Mouse (Mus musculus) lung, postnatal 0 days (tissue): ENCODE measurements around the gene Psg27. TPM values are rescaled to one million over a fixed set of nuclear protein-coding genes. Genes with fewer than 3 reads are reported as not detected.
"Not testable (repeated sequence)": the region's sequence is repeated elsewhere in the genome, so short reads cannot be mapped to it uniquely, and the experiment has no call there.

Experiments used
- ATAC-seq: fragments of 200-750 bp; cut with Nextera tagmentation; 2 replicates; pipeline ENCODE4 v1.8.0; 2017; ENCODE audit warnings: moderate library complexity
- DNase-seq: peaks from one replicate; pipeline ENCODE4 v3.0.0-alpha.2; 2016; ENCODE audit warnings: low spot score
- H3K27ac ChIP-seq: fragments of 300-500 bp; sonication (generic); 2 replicates; pipeline ENCODE4 v1.5.1; 2014; ENCODE audit warnings: antibody characterized with exemption, mild to moderate bottlenecking, low read length, mixed read lengths
- H3K27me3 ChIP-seq: fragments of 300-500 bp; sonication (generic); replicated peaks from 2 replicates; pipeline ENCODE4 v1.6.1; 2014; ENCODE audit warnings: low read length, mixed read lengths; ENCODE audit not compliant: insufficient read depth
- H3K36me3 ChIP-seq: fragments of 300-500 bp; sonication (generic); 2 replicates; pipeline ENCODE4 v1.6.1; 2014; ENCODE audit warnings: low read length, mixed read lengths; ENCODE audit not compliant: insufficient read depth
- H3K4me1 ChIP-seq: fragments of 300-500 bp; sonication (generic); 2 replicates; pipeline ENCODE4 v1.6.1; 2014; ENCODE audit warnings: antibody characterized with exemption, low read depth, low read length, mixed read lengths; ENCODE audit not compliant: insufficient read depth
- H3K4me2 ChIP-seq: fragments of 300-500 bp; sonication (generic); replicated peaks from 2 replicates; pipeline ENCODE4 v1.6.1; 2014; ENCODE audit warnings: low read depth, mild to moderate bottlenecking, low read length, moderate library complexity, mixed read lengths
- H3K4me3 ChIP-seq: fragments of 300-500 bp; sonication (generic); 2 replicates; pipeline ENCODE4 v1.5.1; 2014; ENCODE audit warnings: low read depth, low read length
- H3K9ac ChIP-seq: fragments of 300-500 bp; sonication (generic); replicated peaks from 2 replicates; pipeline ENCODE4 v1.6.1; 2014; ENCODE audit warnings: low read depth, mild to moderate bottlenecking
- H3K9me3 ChIP-seq: fragments of 300-500 bp; sonication (generic); 2 replicates; pipeline ENCODE4 v1.6.1; 2016; ENCODE audit warnings: low read length, mixed read lengths
- CTCF ChIP-seq: IDR thresholded peaks from 2 replicates; pipeline ENCODE4 v1.5.1; 2016; ENCODE audit warnings: antibody characterized with exemption, mild to moderate bottlenecking
- EP300 ChIP-seq: IDR thresholded peaks from 2 replicates; pipeline ENCODE4 v1.6.1; 2016; ENCODE audit warnings: antibody characterized with exemption, mild to moderate bottlenecking, control low read depth
- WGBS: fragments of 180-500 bp; shearing (Covaris S2); extraction: QIAGEN DNeasy Blood & Tissue Kit; methylation state at CpG from one replicate; pipeline ENCODE4 v1.1.7; 2014; 5-methylcytosine and 5-hydroxymethylcytosine counted together
- polyA plus RNA-seq: library from polyadenylated mRNA; unstranded; fragments of >200 nt; fragmentation: Nextera tagmentation; extraction: Ambion mirVana; gene quantifications from 2 replicates; pipeline ENCODE4 v1.2.1, GENCODE M21; 2015

Psg27 gene
- not detected in 2 replicates for polyA plus RNA-seq

GRCm38 (mm10) chr7:18567205-18567604, at the start of gene Psg27:
Gene Psg27, minus strand, starts transcription at chr7:18567305.
- 73% methylated on average over 3 of the region's 3 CpGs for WGBS
- DNase-seq (no peak), ATAC-seq (no peak)
- TF ChIP-seq EP300: no peak
- no peak for TF ChIP-seq CTCF
- Histone ChIP-seq H3K27ac (no peak within 1 kb of the TSS), H3K9me3 (no peaks in the 10 kb centered on the region), H3K4me3 (no peak within 1 kb of the TSS), H3K4me2 (no peak within 1 kb of the TSS), H3K4me1 (no peaks in the 10 kb centered on the region), H3K36me3 (no peaks in the 10 kb centered on the region), H3K27me3 (no peaks in the 10 kb centered on the region), H3K9ac (no peak within 1 kb of the TSS)

GRCm38 (mm10) chr7:18616401-18616800, 49.3 kb upstream of the Psg27 start, which contains the start of gene Psg23:
Gene Psg23, minus strand, starts transcription at chr7:18616501.
- not testable (repeated sequence) for H3K27me3 ChIP-seq, H3K27ac ChIP-seq, H3K9me3 ChIP-seq, DNase-seq, ATAC-seq, H3K4me2 ChIP-seq, H3K4me3 ChIP-seq, H3K9ac ChIP-seq, H3K36me3 ChIP-seq, H3K4me1 ChIP-seq
- WGBS: 27% methylated on average over 1 of the region's 2 CpGs

GRCm38 (mm10) chr7:18559850-18560249, 7.3 kb downstream of the Psg27 start:
- DNase-seq: no peak
- Histone ChIP-seq H3K9me3 (no peaks in the 10 kb centered on the region), H3K4me1 (no peaks in the 10 kb centered on the region), H3K27ac (no peak overlapping the region), H3K9ac (no peak overlapping the region), H3K4me3 (no peak overlapping the region), H3K36me3 (no peaks in the 10 kb centered on the region), H3K4me2 (no peak overlapping the region), H3K27me3 (no peaks in the 10 kb centered on the region)
- TF ChIP-seq CTCF: no peak
- TF ChIP-seq EP300: no peak
- no peak for ATAC-seq

GRCm38 (mm10) chr7:18555751-18556150, 11.4 kb downstream of the Psg27 start:
- 60% methylated on average over 3 of the region's 3 CpGs for WGBS
- not testable (repeated sequence) for DNase-seq

GRCm38 (mm10) chr7:18533420-18533819, 33.7 kb downstream of the Psg27 start:
- Histone ChIP-seq H3K4me3 (no peak overlapping the region), H3K27me3 (no peaks in the 10 kb centered on the region), H3K4me1 (no peaks in the 10 kb centered on the region), H3K9ac (no peak overlapping the region), H3K27ac (no peak overlapping the region), H3K4me2 (no peak overlapping the region), H3K36me3 (no peaks in the 10 kb centered on the region), H3K9me3 (no peaks in the 10 kb centered on the region)
- no peak for TF ChIP-seq EP300
- no peak for TF ChIP-seq CTCF
- WGBS: 37% methylated on average over 3 of the region's 3 CpGs
- DNase-seq: no peak
- ATAC-seq: no peak

More at GRCm38 (mm10) chr7:18555751-18556150, 11.4 kb downstream of the Psg27 start:
- not testable (repeated sequence) for H3K27ac ChIP-seq, H3K4me1 ChIP-seq, H3K36me3 ChIP-seq, H3K9me3 ChIP-seq, ATAC-seq, H3K9ac ChIP-seq, H3K4me2 ChIP-seq, H3K4me3 ChIP-seq, H3K27me3 ChIP-seq

GRCm38 (mm10) chr7:18532169-18532568, 34.9 kb downstream of the Psg27 start, which contains the start of gene Psg25:
Gene Psg25, minus strand, starts transcription at chr7:18532269.
- Histone ChIP-seq H3K27ac (no peak within 1 kb of the TSS), H3K4me2 (no peak within 1 kb of the TSS), H3K9ac (no peak within 1 kb of the TSS), H3K9me3 (no peaks in the 10 kb centered on the region), H3K4me1 (no peaks in the 10 kb centered on the region), H3K36me3 (no peaks in the 10 kb centered on the region), H3K4me3 (no peak within 1 kb of the TSS), H3K27me3 (no peaks in the 10 kb centered on the region)
- ATAC-seq (no peak), DNase-seq (no peak)
- no peak for TF ChIP-seq CTCF
- TF ChIP-seq EP300: no peak
- 82% methylated on average over 1 of the region's 1 CpGs for WGBS

- H3K4me1 ChIP-seq: no peaks in the 10 kb centered on the region
- TF ChIP-seq EP300: no peak
- no peak for TF ChIP-seq CTCF
- ATAC-seq: no peak
- H3K4me3 ChIP-seq: no peak overlapping the region
- no peak for DNase-seq
- H3K4me2 ChIP-seq: no peak overlapping the region
- no peaks in the 10 kb centered on the region for H3K36me3 ChIP-seq
- H3K27ac ChIP-seq: no peak overlapping the region
- no peaks in the 10 kb centered on the region for H3K27me3 ChIP-seq
- no peaks in the 10 kb centered on the region for H3K9me3 ChIP-seq
- WGBS: 92% methylated on average over 8 of the region's 8 CpGs
- H3K9ac ChIP-seq: no peak overlapping the region
Measured at GRCm38 (mm10) chr7:18524668-18525067, 42.4 kb downstream of the Psg27 start.

- H3K27ac ChIP-seq, H3K9ac ChIP-seq, H3K9me3 ChIP-seq, H3K4me2 ChIP-seq, H3K4me1 ChIP-seq, ATAC-seq, DNase-seq, H3K36me3 ChIP-seq, H3K27me3 ChIP-seq, H3K4me3 ChIP-seq: not testable (repeated sequence)
Measured at GRCm38 (mm10) chr7:18512848-18513247, 54.3 kb downstream of the Psg27 start.

GRCm38 (mm10) chr7:18512417-18512816, 54.7 kb downstream of the Psg27 start:
- DNase-seq, H3K4me2 ChIP-seq, ATAC-seq, H3K4me1 ChIP-seq, H3K9me3 ChIP-seq, H3K4me3 ChIP-seq, H3K27ac ChIP-seq, H3K27me3 ChIP-seq, H3K9ac ChIP-seq, H3K36me3 ChIP-seq: not testable (repeated sequence)
- 31% methylated on average over 2 of the region's 2 CpGs for WGBS
